Mouse (Mus musculus) forebrain, postnatal 0 days (tissue): ENCODE data around the gene Psmb5. TPM values are rescaled to one million over a fixed set of nuclear protein-coding genes. Genes with fewer than 3 reads are reported as not detected.

Experiments
- ATAC-seq: fragments of 200-750 bp; cut with Nextera tagmentation; 2 replicates; pipeline ENCODE4 v1.8.0; 2017; ENCODE audit warnings: mild to moderate bottlenecking, moderate library complexity
- DNase-seq: peaks from one replicate; pipeline ENCODE4 v3.0.0-alpha.2; 2015
- H3K27ac ChIP-seq: fragments of 300-500 bp; sonication (generic); 2 replicates; pipeline ENCODE4 v1.5.1; 2014; ENCODE audit warnings: low read depth, mild to moderate bottlenecking, antibody characterized with exemption, low read length, moderate library complexity, mixed read lengths
- H3K27me3 ChIP-seq: fragments of 300-500 bp; sonication (generic); 2 replicates; pipeline ENCODE4 v1.6.1; 2014; ENCODE audit warnings: mild to moderate bottlenecking, low read length, mixed read lengths; ENCODE audit not compliant: insufficient read depth
- H3K36me3 ChIP-seq: fragments of 300-500 bp; sonication (generic); 2 replicates; pipeline ENCODE4 v1.6.1; 2014; ENCODE audit warnings: mild to moderate bottlenecking, moderate library complexity; ENCODE audit not compliant: insufficient read depth
- H3K4me1 ChIP-seq: fragments of 300-500 bp; sonication (generic); 2 replicates; pipeline ENCODE4 v1.6.1; 2014; ENCODE audit warnings: antibody characterized with exemption; ENCODE audit not compliant: insufficient read depth
- H3K4me2 ChIP-seq: fragments of 300-500 bp; sonication (generic); 2 replicates; pipeline ENCODE4 v1.6.1; 2014; ENCODE audit warnings: low read depth, mild to moderate bottlenecking, moderate library complexity
- H3K4me3 ChIP-seq: fragments of 300-500 bp; sonication (generic); 2 replicates; pipeline ENCODE4 v1.5.1; 2014; ENCODE audit warnings: low read depth, low read length, mixed read lengths
- H3K9ac ChIP-seq: fragments of 300-500 bp; sonication (generic); 2 replicates; pipeline ENCODE4 v1.6.1; 2014; ENCODE audit warnings: mild to moderate bottlenecking
- H3K9me3 ChIP-seq: fragments of 300-500 bp; sonication (generic); 2 replicates; pipeline ENCODE4 v1.6.1; 2016; ENCODE audit warnings: low read length
- CTCF ChIP-seq: sonication (generic); IDR thresholded peaks from 2 replicates; pipeline ENCODE4 v1.5.1; 2016; ENCODE audit warnings: antibody characterized with exemption, control low read depth, low read depth
- WGBS: fragments of 180-500 bp; shearing (Covaris S2); extraction: QIAGEN DNeasy Blood & Tissue Kit; methylation state at CpG from one replicate; pipeline ENCODE4 v1.1.7; 2014; 5-methylcytosine and 5-hydroxymethylcytosine counted together
- microRNA counts: library from miRNA; unstranded; fragments of <30 nt; microRNA quantifications from one replicate; lab custom pipeline; 2015
- microRNA-seq, 2 experiments: library from miRNA; unstranded; fragments of <30 nt; microRNA quantifications; one replicate each; pipeline ENCODE4; 2016
- polyA plus RNA-seq: library from polyadenylated mRNA; unstranded; fragments of >200 nt; fragmentation: Nextera tagmentation; extraction: Ambion mirVana; gene quantifications from 2 replicates; pipeline ENCODE4 v1.2.1, GENCODE M21; 2015
- total RNA-seq: library from RNA; depleted of rRNA; stranded (reverse); fragments of >200 nt; gene quantifications from 2 replicates; pipeline ENCODE4 v1.2.3, GENCODE M21; 2014; rRNA removed

Gene Psmb5
- total and polyA plus RNA-seq, 2 experiments from 2014 or later, result 180 to 420 TPM

GRCm38 (mm10) chr14:54574253-54574652 is 43.6 kb downstream of the Psmb5 start:
- no peak for ATAC-seq
- Histone ChIP-seq H3K36me3 (no peaks in the 10 kb centered on the region), H3K9me3 (no peaks in the 10 kb centered on the region), H3K4me1 (no peaks in the 10 kb centered on the region; the same call in 1 of the 2 replicates), H3K9ac (no peak overlapping the region), H3K4me3 (no peak overlapping the region), H3K27me3 (peaks cover 14% of the 10 kb centered on the region), H3K27ac (no peak overlapping the region), H3K4me2 (0 out of 2 replicates have a peak overlapping the region, but pooled peaks have one; percentile 3)
- no peak for TF ChIP-seq CTCF
- DNase-seq, result no peak
- 8% methylated on average over 4 of the region's 4 CpGs for WGBS

- WGBS, result 8% methylated on average over 14 of the region's 14 CpGs
- Histone ChIP-seq H3K9me3 (no peaks in the 10 kb centered on the region), H3K4me2 (peak overlapping the region; percentile 15; the same call in 1 of the 2 replicates), H3K27ac (no peak overlapping the region), H3K4me3 (no peak overlapping the region), H3K36me3 (no peaks in the 10 kb centered on the region), H3K9ac (no peak overlapping the region), H3K27me3 (peaks cover 14% of the 10 kb centered on the region), H3K4me1 (no peaks in the 10 kb centered on the region; the same call in 1 of the 2 replicates)
- ATAC-seq (peak; percentile 13; the same call in 1 of the 2 replicates), DNase-seq (no peak)
- TF ChIP-seq CTCF, result no peak
Measured at GRCm38 (mm10) chr14:54572790-54573736, 44.8 kb downstream of the Psmb5 start.

GRCm38 (mm10) chr14:54572122-54572521 is 45.7 kb downstream of the Psmb5 start:
- WGBS, result 31% methylated on average over 4 of the region's 4 CpGs
- H3K27ac ChIP-seq, result no peak overlapping the region

GRCm38 (mm10) chr14:54569451-54570392 is 48.1 kb downstream of the Psmb5 start:
- Histone ChIP-seq H3K9me3 (no peaks in the 10 kb centered on the region), H3K4me3 (no peak overlapping the region), H3K9ac (no peak overlapping the region), H3K27ac (no peak overlapping the region), H3K36me3 (no peaks in the 10 kb centered on the region), H3K4me1 (no peaks in the 10 kb centered on the region; the same call in 1 of the 2 replicates), H3K4me2 (no peak overlapping the region), H3K27me3 (peaks cover 6% of the 10 kb centered on the region)
- 64% methylated on average over 17 of the region's 17 CpGs for WGBS
- DNase-seq (no peak), ATAC-seq (no peak)
- no peak for TF ChIP-seq CTCF

More at GRCm38 (mm10) chr14:54572122-54572521, 45.7 kb downstream of the Psmb5 start:
- Histone ChIP-seq H3K27me3 (peaks cover 11% of the 10 kb centered on the region), H3K4me3 (no peak overlapping the region), H3K4me2 (no peak overlapping the region), H3K9me3 (no peaks in the 10 kb centered on the region), H3K4me1 (no peaks in the 10 kb centered on the region; the same call in 1 of the 2 replicates), H3K9ac (no peak overlapping the region), H3K36me3 (no peaks in the 10 kb centered on the region)
- ATAC-seq, result no peak
- TF ChIP-seq CTCF, result no peak
- DNase-seq, result no peak

DNA sequence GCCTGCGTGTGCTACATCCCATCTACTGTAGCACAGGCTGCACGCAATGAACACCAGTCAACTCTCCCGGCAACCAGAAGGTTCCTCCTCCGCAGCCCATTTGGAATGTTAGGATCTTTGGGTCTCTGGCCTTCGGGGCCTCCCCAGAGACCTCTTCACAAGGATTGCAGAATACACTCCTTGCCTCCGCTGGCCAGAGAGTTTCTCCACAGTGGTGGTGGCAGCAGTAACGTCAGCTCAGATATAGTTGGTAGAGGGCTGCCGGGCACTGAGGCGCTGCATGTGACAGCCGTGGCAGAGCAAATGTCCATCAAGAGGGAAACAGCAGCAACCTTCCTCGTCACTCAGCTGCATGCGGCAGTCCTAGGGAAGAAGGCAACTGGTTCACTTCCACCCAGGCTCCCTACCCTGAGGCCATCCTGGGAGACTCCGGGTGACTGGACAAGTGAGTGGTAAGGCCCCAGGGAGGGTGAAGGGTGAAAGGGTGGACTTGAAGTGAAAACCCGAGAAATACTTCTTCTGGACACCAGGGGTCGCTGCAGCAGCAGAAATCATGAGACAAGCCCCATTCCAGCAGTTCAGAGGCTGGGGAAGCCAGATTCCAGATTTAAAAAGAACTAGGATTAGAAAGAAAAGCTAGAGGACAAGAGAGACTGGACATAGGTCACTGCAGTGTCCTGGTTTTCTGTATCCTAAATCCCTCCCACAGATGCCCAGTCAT is 49.0 kb downstream of the Psmb5 start:
- DNase-seq (peak; percentile 78), ATAC-seq (peak; percentile 53; the same call in 1 of the 2 replicates)
- no peaks in the 10 kb centered on the region for H3K9me3 ChIP-seq
- H3K4me1 ChIP-seq, result no peaks in the 10 kb centered on the region; the same call in 1 of the 2 replicates
- no peak overlapping the region for H3K4me3 ChIP-seq
- no peak overlapping the region for H3K4me2 ChIP-seq
- WGBS, result 72% methylated on average over 15 of the region's 15 CpGs
- no peak overlapping the region for H3K27ac ChIP-seq
- H3K36me3 ChIP-seq, result no peaks in the 10 kb centered on the region
- peaks cover 6% of the 10 kb centered on the region for H3K27me3 ChIP-seq
- no peak overlapping the region for H3K9ac ChIP-seq
- TF ChIP-seq CTCF, result peak; percentile 83

MicroRNA genes within 50 kb of the gene (microRNA counts, 519-probe panel; counts per million panel counts)
- microRNA mmu-miR-686 (lab: Ali Mortazavi, UCI), result not detected

Small RNAs within 50 kb of the gene (microRNA-seq; reads per million reads assigned to microRNA genes)
- gene Mir686, result 0 reads per million in 2 experiments
- 0.77 to 1.1 reads per million in 2 experiments for gene Mir6948

Other genes starting within 250 kb of the Psmb5 start
- 2.2 and 3.4 TPM in 2 replicates for gene Slc7a7, start 200.2 kb downstream of the Psmb5 start, total RNA-seq
- gene Slc7a7, start 200.2 kb downstream of the Psmb5 start, polyA plus RNA-seq, result 2.8 and 3.2 TPM in 2 replicates
- 151 and 217 TPM in 2 replicates for gene Mrpl52, start 191.1 kb downstream of the Psmb5 start, total RNA-seq
- 277 and 336 TPM in 2 replicates for gene Mrpl52, start 191.1 kb downstream of the Psmb5 start, polyA plus RNA-seq
- 29.0 and 40.7 TPM in 2 replicates for gene Mmp14, start 186.4 kb downstream of the Psmb5 start, total RNA-seq
- gene Mmp14, start 186.4 kb downstream of the Psmb5 start, polyA plus RNA-seq, result 32.5 and 39.1 TPM in 2 replicates
- 39.6 and 45.8 TPM in 2 replicates for gene Lrp10, start 153.9 kb downstream of the Psmb5 start, total RNA-seq
- gene Lrp10, start 153.9 kb downstream of the Psmb5 start, polyA plus RNA-seq, result 38.0 and 38.5 TPM in 2 replicates
- gene Rem2, start 141.9 kb downstream of the Psmb5 start, total RNA-seq, result 25.5 and 31.0 TPM in 2 replicates
- 22.5 and 28.0 TPM in 2 replicates for gene Rem2, start 141.9 kb downstream of the Psmb5 start, polyA plus RNA-seq
- gene Prmt5, start 100.5 kb downstream of the Psmb5 start, total RNA-seq, result 85.4 and 87.1 TPM in 2 replicates
- 87.0 and 100 TPM in 2 replicates for gene Prmt5, start 100.5 kb downstream of the Psmb5 start, polyA plus RNA-seq
- gene Haus4, start 63.4 kb downstream of the Psmb5 start, total RNA-seq, result 21.3 and 23.1 TPM in 2 replicates
- gene Haus4, start 63.4 kb downstream of the Psmb5 start, polyA plus RNA-seq, result 17.9 and 19.5 TPM in 2 replicates
- gene Ajuba, start 40.5 kb downstream of the Psmb5 start, total RNA-seq, result 4.4 and 6.6 TPM in 2 replicates
- 4.4 and 4.5 TPM in 2 replicates for gene Ajuba, start 40.5 kb downstream of the Psmb5 start, polyA plus RNA-seq
- gene 4931414P19Rik, start 12.0 kb downstream of the Psmb5 start, total RNA-seq, result 6.5 and 12.8 TPM in 2 replicates
- 2.2 and 3.1 TPM in 2 replicates for gene 4931414P19Rik, start 12.0 kb downstream of the Psmb5 start, polyA plus RNA-seq
- under 0.01 TPM in 1 of 2 replicates, not detected in the other for gene Psmb11, start 3.4 kb upstream of the Psmb5 start, total RNA-seq
- 0.04 and 0.08 TPM in 2 replicates for gene Psmb11, start 3.4 kb upstream of the Psmb5 start, polyA plus RNA-seq
- not detected in 2 replicates for gene Gm17606, start 22.9 kb upstream of the Psmb5 start, total RNA-seq
- gene Gm17606, start 22.9 kb upstream of the Psmb5 start, polyA plus RNA-seq, result not detected in 2 replicates
- 15.6 and 21.7 TPM in 2 replicates for gene Cdh24, start 23.3 kb upstream of the Psmb5 start, total RNA-seq
- 3.8 and 4.6 TPM in 2 replicates for gene Cdh24, start 23.3 kb upstream of the Psmb5 start, polyA plus RNA-seq
- gene 1700123O20Rik, start 68.2 kb upstream of the Psmb5 start, total RNA-seq, result 32.0 and 36.2 TPM in 2 replicates
- gene 1700123O20Rik, start 68.2 kb upstream of the Psmb5 start, polyA plus RNA-seq, result 66.6 and 70.7 TPM in 2 replicates
- 143 and 147 TPM in 2 replicates for gene Acin1, start 68.9 kb upstream of the Psmb5 start, total RNA-seq
- gene Acin1, start 68.9 kb upstream of the Psmb5 start, polyA plus RNA-seq, result 80.7 and 97.0 TPM in 2 replicates
- gene Gm29776, start 80.8 kb upstream of the Psmb5 start, total RNA-seq, result 0.14 and 0.15 TPM in 2 replicates
- 0.06 and 0.13 TPM in 2 replicates for gene Gm29776, start 80.8 kb upstream of the Psmb5 start, polyA plus RNA-seq
- gene Cebpe, start 94.2 kb upstream of the Psmb5 start, total RNA-seq, result 0.38 TPM in 1 of 2 replicates, not detected in the other
- gene Cebpe, start 94.2 kb upstream of the Psmb5 start, polyA plus RNA-seq, result not detected in 2 replicates
- 11.8 and 13.3 TPM in 2 replicates for gene Slc7a8, start 163.9 kb upstream of the Psmb5 start, total RNA-seq
- gene Slc7a8, start 163.9 kb upstream of the Psmb5 start, polyA plus RNA-seq, result 12.5 and 14.5 TPM in 2 replicates
- gene Rnf212b, start 196.1 kb upstream of the Psmb5 start, total RNA-seq, result not detected in 2 replicates
- gene Rnf212b, start 196.1 kb upstream of the Psmb5 start, polyA plus RNA-seq, result not detected in 2 replicates